Mouse (Mus musculus): ENCODE results near the gene St3gal3. TPM values are rescaled to one million over a fixed set of nuclear protein-coding genes. Genes with fewer than 3 reads are reported as not detected.
A peak's percentile ranks its signal among the peaks of the same experiment; 100 is the strongest.

The St3gal3 gene
- polyA plus RNA-seq, 1 experiment from 2014 or later, result 27.4 TPM

- DNase-seq (ENCODE audit: low read depth, low spot score) (no peak), ATAC-seq (no peak)
- in situ Hi-C loops (cut with MboI; ENCODE audit: low pct_unique_long_range_greater_than_20kb), result no loop called here
- TF ChIP-seq CTCF (IDR thresholded peaks at IDR 0.05), result no peak
- CTCF ChIA-PET, result no interaction called here
- POLR2A ChIA-PET, result interaction anchor here (0.8 kb wide), 1 partner anchor 8 kb away, joined by 3 read pairs; no protein-coding TSS in a partner anchor
- no peaks in the 10 kb centered on the region for H3K27me3 ChIP-seq
Measured at GRCm38 (mm10) chr4:117906196-117906595, 228.5 kb downstream of the St3gal3 start.

GRCm38 (mm10) chr4:117904761-117905160 is 230.0 kb downstream of the St3gal3 start:
- ATAC-seq (no peak), DNase-seq (ENCODE audit: low read depth, low spot score) (no peak)
- ChIA-PET CTCF (no interaction called here), POLR2A (no interaction called here)
- no peaks in the 10 kb centered on the region for H3K27me3 ChIP-seq
- TF ChIP-seq CTCF (IDR thresholded peaks at IDR 0.05), result no peak
- in situ Hi-C loops (cut with MboI; ENCODE audit: low pct_unique_long_range_greater_than_20kb), result no loop called here

- CTCF ChIA-PET, result no interaction called here
- no peak for DNase-seq (ENCODE audit: low read depth, low spot score)
- no peak for ATAC-seq
- TF ChIP-seq CTCF (IDR thresholded peaks at IDR 0.05), result no peak
- H3K27me3 ChIP-seq, result no peaks in the 10 kb centered on the region
- in situ Hi-C loops (cut with MboI; ENCODE audit: low pct_unique_long_range_greater_than_20kb), result no loop called here
- POLR2A ChIA-PET, result no interaction called here
Measured at GRCm38 (mm10) chr4:117904094-117904493, 230.6 kb downstream of the St3gal3 start.

- in situ Hi-C loops (cut with MboI; ENCODE audit: low pct_unique_long_range_greater_than_20kb), result no loop called here
Measured at GRCm38 (mm10) chr4:117898111-117898510, 236.6 kb downstream of the St3gal3 start.

GRCm38 (mm10) chr4:117896031-117896430 is 238.7 kb downstream of the St3gal3 start:
- POLR2A ChIA-PET, result no interaction called here
- in situ Hi-C loops (cut with MboI; ENCODE audit: low pct_unique_long_range_greater_than_20kb), result no loop called here
- ATAC-seq (no peak), DNase-seq (ENCODE audit: low read depth, low spot score) (no peak)
- TF ChIP-seq CTCF (IDR thresholded peaks at IDR 0.05), result no peak
- H3K27me3 ChIP-seq, result no peaks in the 10 kb centered on the region
- CTCF ChIA-PET, result no interaction called here

More at GRCm38 (mm10) chr4:117898111-117898510, 236.6 kb downstream of the St3gal3 start:
- POLR2A ChIA-PET, result interaction anchor here (0.8 kb wide), 1 partner anchor 14 kb away, joined by 3 read pairs; no protein-coding TSS in a partner anchor
- TF ChIP-seq CTCF (IDR thresholded peaks at IDR 0.05), result no peak
- ATAC-seq, result no peak
- CTCF ChIA-PET, result interaction anchor here (0.8 to 1.0 kb wide), 2 partner anchors 9 to 11 kb away, joined by 3 read pairs; no protein-coding TSS in a partner anchor
- no peak for DNase-seq (ENCODE audit: low read depth, low spot score)
- no peaks in the 10 kb centered on the region for H3K27me3 ChIP-seq

- POLR2A ChIA-PET, result no interaction called here
Measured at GRCm38 (mm10) chr4:117895339-117895738, 239.4 kb downstream of the St3gal3 start.

GRCm38 (mm10) chr4:117894601-117895000 is 240.1 kb downstream of the St3gal3 start:
- CTCF ChIA-PET, result no interaction called here
- no peaks in the 10 kb centered on the region for H3K27me3 ChIP-seq
- ATAC-seq, result no peak
- in situ Hi-C loops (cut with MboI; ENCODE audit: low pct_unique_long_range_greater_than_20kb), result no loop called here
- DNase-seq (ENCODE audit: low read depth, low spot score), result no peak
- POLR2A ChIA-PET, result no interaction called here
- no peak for TF ChIP-seq CTCF (IDR thresholded peaks at IDR 0.05)

More at GRCm38 (mm10) chr4:117895339-117895738, 239.4 kb downstream of the St3gal3 start:
- no peak for ATAC-seq
- no peaks in the 10 kb centered on the region for H3K27me3 ChIP-seq
- DNase-seq (ENCODE audit: low read depth, low spot score), result no peak
- TF ChIP-seq CTCF (IDR thresholded peaks at IDR 0.05), result no peak
- CTCF ChIA-PET, result no interaction called here
- in situ Hi-C loops (cut with MboI; ENCODE audit: low pct_unique_long_range_greater_than_20kb), result no loop called here

GRCm38 (mm10) chr4:117893376-117893775 is 241.3 kb downstream of the St3gal3 start:
- POLR2A ChIA-PET, result no interaction called here
- CTCF ChIA-PET, result no interaction called here
- no peak for TF ChIP-seq CTCF (IDR thresholded peaks at IDR 0.05)
- H3K27me3 ChIP-seq, result no peaks in the 10 kb centered on the region
- ATAC-seq (no peak), DNase-seq (ENCODE audit: low read depth, low spot score) (no peak)
- in situ Hi-C loops (cut with MboI; ENCODE audit: low pct_unique_long_range_greater_than_20kb), result no loop called here

- H3K27me3 ChIP-seq, result no peaks in the 10 kb centered on the region
- ATAC-seq (peak; percentile 65), DNase-seq (ENCODE audit: low read depth, low spot score) (peak; percentile 68)
- in situ Hi-C loops (cut with MboI; ENCODE audit: low pct_unique_long_range_greater_than_20kb), result no loop called here
- TF ChIP-seq CTCF (IDR thresholded peaks at IDR 0.05), result no peak
- ChIA-PET CTCF (interaction anchor here (1.0 to 2.2 kb wide), 3 partner anchors 21 to 192 kb away, joined by 3 to 9 read pairs (median 4); no protein-coding TSS in a partner anchor), POLR2A (no interaction called here)
Measured at GRCm38 (mm10) chr4:117891738-117892161, 243.0 kb downstream of the St3gal3 start, which contains the start of gene Dph2. Dph2 (minus strand) TSS chr4:117892032.

- H3K27me3 ChIP-seq, result no peaks in the 10 kb centered on the region
- in situ Hi-C loops (cut with MboI; ENCODE audit: low pct_unique_long_range_greater_than_20kb), result no loop called here
- CTCF ChIA-PET, result interaction anchor here (1.0 to 2.2 kb wide), 4 partner anchors 22 to 193 kb away, joined by 3 to 9 read pairs (median 4); no protein-coding TSS in a partner anchor
- no peak for DNase-seq (ENCODE audit: low read depth, low spot score)
- no peak for TF ChIP-seq CTCF (IDR thresholded peaks at IDR 0.05)
- no peak for ATAC-seq
- POLR2A ChIA-PET, result interaction anchor here (0.6 kb wide), 1 partner anchor 245 kb away, joined by 3 read pairs; no protein-coding TSS in a partner anchor
Measured at GRCm38 (mm10) chr4:117890750-117891149, 244.0 kb downstream of the St3gal3 start.

- ChIA-PET POLR2A (interaction anchor here (0.6 kb wide), 1 partner anchor 245 kb away, joined by 3 read pairs; no protein-coding TSS in a partner anchor), CTCF (interaction anchor here (0.9 to 2.2 kb wide), 4 partner anchors 8 to 194 kb away, joined by 3 to 9 read pairs (median 3); no protein-coding TSS in a partner anchor)
- TF ChIP-seq CTCF (IDR thresholded peaks at IDR 0.05), result no peak
- in situ Hi-C loops (cut with MboI; ENCODE audit: low pct_unique_long_range_greater_than_20kb), result no loop called here
- DNase-seq (ENCODE audit: low read depth, low spot score) (no peak), ATAC-seq (no peak)
- H3K27me3 ChIP-seq, result no peaks in the 10 kb centered on the region
Measured at GRCm38 (mm10) chr4:117890031-117890430, 244.7 kb downstream of the St3gal3 start.

Data from Patski (cell line).